Mouse (Mus musculus): ENCODE data around the gene Olfr807.

Gene Olfr807

GRCm38 (mm10) chr10:129757693-129758092 is at the start of gene Olfr807:
Gene Olfr807, minus strand, starts transcription at chr10:129757793.
- DNase-seq: no peak

GRCm38 (mm10) chr10:129804296-129804695 is 46.7 kb upstream of the Olfr807 start, which contains the start of gene Olfr811:
Gene Olfr811, minus strand, starts transcription at chr10:129804396.
- no peak for DNase-seq

- no peak for DNase-seq
Observed at GRCm38 (mm10) chr10:129794817-129795216, 37.2 kb upstream of the Olfr807 start, which contains the start of gene Olfr810. Gene Olfr810, minus strand, starts transcription at chr10:129794917.

GRCm38 (mm10) chr10:129778123-129778522 is 20.5 kb upstream of the Olfr807 start:
- no peak for DNase-seq

GRCm38 (mm10) chr10:129774338-129774737 is 16.7 kb upstream of the Olfr807 start, which contains the start of gene Olfr809:
Gene Olfr809, plus strand, starts transcription at chr10:129774638.
- no peak for DNase-seq

- no peak for DNase-seq
Observed at GRCm38 (mm10) chr10:129765182-129765581, 7.6 kb upstream of the Olfr807 start, which contains the start of gene Olfr808. Gene Olfr808, plus strand, starts transcription at chr10:129765482.

GRCm38 (mm10) chr10:129741821-129742220 is 15.8 kb downstream of the Olfr807 start, which contains the start of gene Olfr806:
Gene Olfr806, minus strand, starts transcription at chr10:129741921.
- no peak for DNase-seq

- no peak for DNase-seq
Observed at GRCm38 (mm10) chr10:129729275-129729674, 28.3 kb downstream of the Olfr807 start, which contains the start of gene Olfr805. Gene Olfr805, minus strand, starts transcription at chr10:129729375.
